Mouse (Mus musculus) small intestine, adult 2 months (tissue): ENCODE data around the gene Inka2.

Experiments used
- CTCF ChIP-seq: fragments of 200-500 bp; IDR thresholded peaks from 2 replicates; pipeline ENCODE4 v1.5.1; 2012; ENCODE audit warnings: low read depth, mild to moderate bottlenecking, control low read depth, inconsistent platforms, low read length, moderate library complexity, mixed read lengths; ENCODE audit not compliant: insufficient replicate concordance, insufficient read length; ENCODE audit errors: extremely low read depth
- POLR2A ChIP-seq: fragments of 200-500 bp; IDR thresholded peaks from 2 replicates; pipeline ENCODE4 v1.6.1; 2012; ENCODE audit warnings: low read depth, mild to moderate bottlenecking, control low read depth, inconsistent platforms, low read length, moderate library complexity

GRCm38 (mm10) chr3:105680346-105680745, 24.1 kb upstream of the Inka2 start:
- TF ChIP-seq CTCF: no peak
- no peak for TF ChIP-seq POLR2A
